Mouse (Mus musculus) v-Abl transformed pro-B cells (cell line): Measurements from ENCODE around the gene Dixdc1.

ENCODE experiments used
- in situ Hi-C, 2 experiments: fragments of 400-800 bp; cut with MboI; formaldehyde crosslinking; loops; one replicate each; pipeline ENCODE4 v1.15.1; 2025; ENCODE audit not compliant: unreplicated experiment in 2 of 2

Dixdc1 gene

DNA sequence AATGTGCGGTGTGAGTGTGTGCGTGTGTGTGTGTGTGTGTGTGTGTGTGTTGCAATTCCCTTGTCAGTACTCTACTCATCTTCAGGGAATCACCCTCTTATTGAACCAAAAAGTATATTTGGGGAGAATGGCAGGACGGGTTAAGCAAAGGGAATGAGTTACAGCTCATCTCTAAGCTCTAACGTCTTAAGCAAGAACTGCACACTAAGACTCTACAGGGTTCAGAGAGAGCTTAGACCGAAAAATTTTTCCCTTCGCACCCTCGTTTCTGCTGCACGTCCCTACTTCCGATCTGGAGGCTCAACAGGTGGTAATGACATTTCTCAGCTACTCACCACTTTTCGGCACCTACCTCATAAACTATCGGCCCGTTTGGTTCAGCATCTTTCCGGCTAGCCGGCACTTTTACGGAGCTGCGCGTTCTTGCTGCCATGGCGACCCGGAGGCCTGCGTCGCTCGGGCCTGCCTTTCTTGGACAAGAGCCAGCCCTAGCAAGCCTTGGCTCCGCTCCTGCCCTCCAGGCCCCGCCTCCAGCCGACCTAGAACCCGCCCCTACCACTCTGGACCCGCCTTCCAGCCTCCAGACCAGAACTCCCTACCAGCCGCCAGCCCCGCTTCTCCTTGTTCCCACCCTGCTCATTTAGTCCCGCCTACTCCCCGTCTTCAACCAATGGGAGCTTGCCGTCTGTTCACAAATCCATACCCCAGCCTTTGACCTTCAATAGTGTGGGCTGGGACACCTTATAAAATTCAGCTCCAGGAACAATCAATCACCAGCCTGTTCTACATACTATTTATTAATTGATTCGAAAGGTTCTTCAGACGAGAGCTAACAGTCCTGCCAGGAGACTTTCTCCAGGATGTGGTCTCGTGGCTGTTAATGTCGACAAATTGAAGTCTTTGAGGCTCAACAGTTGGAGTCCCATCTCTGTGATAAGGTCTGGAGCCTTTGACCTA lies at the start of gene Dixdc1:
TSS of gene Dixdc1 (minus strand) at position 604 of the 957 bp plus-strand sequence.
- in situ Hi-C loops = loop anchor here (10.0 to 25.0 kb wide), 2 partner anchors 1244 to 1252 kb away; partner anchors contain the start of gene Ttc12 (in 1 of the 2)

DNA sequence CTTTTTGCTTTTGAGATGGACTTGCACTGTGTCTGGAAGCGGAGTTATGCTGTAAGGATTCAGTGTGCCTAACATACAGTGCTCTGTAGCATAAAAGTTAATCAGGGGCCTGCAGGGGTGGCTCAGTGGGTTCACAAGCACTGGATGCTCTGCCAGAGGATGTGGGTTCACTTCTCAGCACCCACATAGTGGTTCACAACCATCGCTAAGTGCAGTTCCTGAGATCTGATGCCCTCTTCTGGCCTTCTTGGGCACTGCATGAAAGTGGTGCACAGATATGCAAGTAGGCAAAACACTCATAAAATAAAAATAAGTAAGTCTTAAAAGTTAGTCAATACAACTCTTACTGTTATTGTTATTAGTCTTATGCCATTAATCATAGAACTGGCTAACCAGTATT lies 42.8 kb upstream of the Dixdc1 start:
- in situ Hi-C loops = no loop called here

- in situ Hi-C loops = loop anchor here in 1 of 2 experiments (10.0 kb wide), 1 partner anchor 171 kb away; the partner anchor contains the start of genes Sdhd and Timm8b
Measured at GRCm38 (mm10) chr9:50776162-50776760, 36.9 kb upstream of the Dixdc1 start.

- in situ Hi-C loops = loop anchor here in 1 of 2 experiments (10.0 kb wide), 1 partner anchor 171 kb away; the partner anchor contains the start of genes Sdhd and Timm8b
Measured at GRCm38 (mm10) chr9:50775662-50776126, 36.4 kb upstream of the Dixdc1 start.

- in situ Hi-C loops = loop anchor here (10.0 to 25.0 kb wide), 3 partner anchors 163 to 1788 kb away; partner anchors contain the start of genes Sdhd (in 2 of the 2), Timm8b (in 2 of the 2), Nkapd1 (in 1 of the 2) and Pih1d2 (in 1 of the 2)
Measured at GRCm38 (mm10) chr9:50774991-50775612, 35.8 kb upstream of the Dixdc1 start, which contains the start of the genes Alg9 and 1110032A03Rik. Alg9 (plus strand) TSS chr9:50775019. 1110032A03Rik (minus strand) TSS chr9:50775520.

- in situ Hi-C loops = loop anchor here (10.0 to 25.0 kb wide), 3 partner anchors 162 to 1787 kb away; partner anchors contain the start of genes Sdhd (in 2 of the 2), Timm8b (in 2 of the 2), Nkapd1 (in 1 of the 2) and Pih1d2 (in 1 of the 2)
Measured at GRCm38 (mm10) chr9:50774026-50774462, 34.7 kb upstream of the Dixdc1 start.

GRCm38 (mm10) chr9:50770011-50770410 lies 30.7 kb upstream of the Dixdc1 start:
- in situ Hi-C loops = loop anchor here (10.0 to 25.0 kb wide), 3 partner anchors 158 to 1783 kb away; partner anchors contain the start of genes Sdhd (in 2 of the 2), Timm8b (in 2 of the 2), Nkapd1 (in 1 of the 2) and Pih1d2 (in 1 of the 2)

DNA sequence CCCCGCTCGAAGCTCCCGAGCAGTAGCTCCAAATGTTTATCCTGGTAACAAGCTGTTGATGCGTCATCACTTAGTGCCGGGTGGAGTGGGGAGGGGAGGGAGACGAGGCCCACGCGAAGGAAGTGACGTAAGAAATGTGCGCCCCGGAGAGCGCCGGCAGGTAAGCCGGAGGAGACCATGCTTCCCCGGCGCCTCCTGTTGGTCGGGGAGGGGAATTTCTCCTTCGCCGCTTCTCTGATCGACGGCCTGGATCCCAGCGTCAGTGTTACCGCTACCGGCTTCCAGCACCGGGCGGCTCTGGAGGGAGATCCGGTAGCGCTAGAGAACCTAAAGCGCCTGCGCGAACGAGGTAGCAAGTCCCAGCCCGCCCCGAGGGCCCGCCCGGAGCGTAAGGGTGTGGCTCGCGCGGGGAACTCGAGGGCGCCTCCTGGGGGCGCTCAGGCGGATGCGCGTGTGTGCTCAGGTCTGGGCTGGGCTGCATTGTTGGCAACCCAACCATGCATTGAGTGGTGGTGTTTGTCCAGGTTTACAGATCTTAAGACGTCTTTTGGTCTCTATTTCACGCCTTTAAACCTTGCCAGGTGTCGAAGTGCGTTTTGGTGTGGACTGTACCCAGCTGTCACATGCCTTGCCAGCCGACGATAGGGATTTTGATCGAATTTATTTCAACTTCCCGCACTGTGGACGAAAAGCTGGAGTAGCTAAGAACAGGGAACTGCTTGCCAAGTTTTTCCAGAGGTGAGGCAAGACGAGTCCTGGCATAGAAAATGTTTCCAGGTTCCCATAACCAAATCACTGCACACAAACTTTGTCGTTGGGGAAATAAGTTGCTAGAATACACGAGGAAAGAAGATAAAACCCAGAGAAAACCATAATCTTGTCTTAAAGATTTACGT lies 29.0 kb upstream of the Dixdc1 start, which contains the start of gene Fdxacb1:
TSS of gene Fdxacb1 (plus strand) at position 130 of the 896 bp plus-strand sequence.
- in situ Hi-C loops = loop anchor here in 1 of 2 experiments (10.0 to 25.0 kb wide), 3 partner anchors 156 to 1781 kb away; partner anchors contain the start of genes Nkapd1, Pih1d2, Pts and Sdhd

DNA sequence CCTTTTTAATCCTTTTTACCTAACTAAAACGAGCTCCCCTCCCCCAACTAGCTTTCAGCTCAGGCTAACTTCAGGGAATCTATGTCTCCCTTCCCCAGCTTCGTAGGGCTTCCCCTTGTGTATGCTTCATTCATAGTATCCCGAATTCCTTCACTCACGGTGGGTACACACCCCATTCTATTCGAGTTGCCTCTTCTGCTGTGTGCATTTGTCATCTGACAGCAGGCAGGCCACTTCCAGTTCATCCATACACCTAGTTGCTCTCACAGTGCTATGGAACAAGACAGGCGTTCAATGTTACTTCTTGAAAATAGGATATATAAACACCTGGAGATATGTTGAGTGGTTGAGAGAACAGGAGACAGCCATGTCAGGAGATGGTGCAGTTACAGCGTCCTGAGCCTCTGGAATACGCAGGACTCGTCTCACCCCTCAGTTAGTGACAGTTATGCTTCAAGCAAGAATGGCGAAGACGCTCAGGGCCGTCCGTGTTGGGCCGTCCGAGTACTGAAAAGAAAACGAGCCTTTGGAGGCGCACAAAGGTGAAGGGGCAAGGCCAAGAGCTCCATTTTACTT lies 28.3 kb upstream of the Dixdc1 start:
- in situ Hi-C loops = loop anchor here in 1 of 2 experiments (10.0 to 25.0 kb wide), 3 partner anchors 155 to 1780 kb away; partner anchors contain the start of genes Nkapd1, Pih1d2, Pts and Sdhd

GRCm38 (mm10) chr9:50763331-50763730 lies 24.0 kb upstream of the Dixdc1 start:
- in situ Hi-C loops = loop anchor here (5.0 to 25.0 kb wide), 4 partner anchors 56 to 1776 kb away; partner anchors contain the start of genes Nkapd1 (in 1 of the 2), Pih1d2 (in 1 of the 2), Pts (in 1 of the 2) and Sdhd (in 1 of the 2)

DNA sequence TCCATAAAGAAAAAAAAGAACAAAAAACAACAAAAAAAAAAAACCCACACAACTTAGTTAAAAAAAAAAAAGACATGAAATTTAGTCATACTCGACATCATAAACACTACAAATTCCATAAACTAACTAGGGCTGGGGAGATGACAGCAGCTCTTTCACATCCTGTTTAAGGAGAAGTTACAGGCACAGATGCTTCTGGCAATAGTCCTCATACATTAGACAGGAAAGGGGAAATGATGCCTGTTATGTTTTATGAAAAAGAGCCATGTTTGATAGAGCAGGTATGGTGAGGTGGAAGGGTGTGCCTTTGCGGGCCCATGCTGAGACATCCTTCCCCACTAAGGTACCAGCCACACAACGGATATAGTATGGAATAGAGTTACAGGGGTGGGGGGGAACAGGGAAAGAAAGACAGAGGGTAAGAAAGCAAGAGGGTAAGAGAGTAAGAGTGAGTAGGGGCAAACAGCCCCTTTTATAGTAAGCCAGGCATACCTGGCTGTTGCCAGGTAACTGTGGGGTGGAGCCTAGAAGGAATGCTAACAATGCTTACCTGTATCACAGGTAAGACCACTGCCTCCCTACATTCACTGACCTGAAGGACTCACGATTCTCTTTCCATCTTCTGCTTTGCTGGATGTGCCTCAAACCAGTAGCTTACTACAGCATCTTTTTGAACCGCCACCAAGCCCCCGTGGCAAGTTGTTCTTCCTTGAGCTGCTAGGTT lies 22.4 kb upstream of the Dixdc1 start:
- in situ Hi-C loops = loop anchor here (5.0 to 25.0 kb wide), 4 partner anchors 54 to 1774 kb away; partner anchors contain the start of genes Nkapd1 (in 1 of the 2), Pih1d2 (in 1 of the 2), Pts (in 1 of the 2) and Sdhd (in 1 of the 2)

DNA sequence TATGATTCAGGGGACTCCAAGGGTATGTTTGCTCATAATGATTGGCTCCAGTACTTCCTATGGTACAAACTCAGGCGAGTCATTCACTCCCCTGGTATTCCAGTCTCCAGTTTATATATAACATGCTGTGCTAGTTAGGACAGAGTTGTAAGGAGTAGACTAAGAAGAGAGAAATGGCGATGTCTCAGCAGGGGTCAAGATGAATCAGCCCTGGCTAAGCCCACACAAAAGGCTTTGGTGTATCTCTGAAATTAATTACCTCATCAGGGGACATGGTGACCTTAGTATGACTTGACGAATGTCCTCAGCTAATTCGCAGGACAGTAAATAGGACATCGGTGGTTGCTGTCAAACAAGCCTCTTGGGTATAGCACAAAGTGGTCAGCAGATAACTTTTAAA lies 17.4 kb upstream of the Dixdc1 start:
- in situ Hi-C loops = loop anchor here in 1 of 2 experiments (25.0 kb wide), 2 partner anchors 144 to 1769 kb away; partner anchors contain the start of genes Nkapd1, Pih1d2, Sdhd and Timm8b

GRCm38 (mm10) chr9:50753947-50754346 lies 14.6 kb upstream of the Dixdc1 start:
- in situ Hi-C loops = loop anchor here in 1 of 2 experiments (25.0 kb wide), 2 partner anchors 142 to 1767 kb away; partner anchors contain the start of genes Nkapd1, Pih1d2, Sdhd and Timm8b

GRCm38 (mm10) chr9:50752784-50753615 lies 13.7 kb upstream of the Dixdc1 start:
- in situ Hi-C loops = loop anchor here in 1 of 2 experiments (25.0 kb wide), 2 partner anchors 141 to 1766 kb away; partner anchors contain the start of genes Nkapd1, Pih1d2, Sdhd and Timm8b

GRCm38 (mm10) chr9:50752054-50752602 lies 12.8 kb upstream of the Dixdc1 start, which contains the start of gene Hspb2:
Hspb2 (minus strand) TSS chr9:50752354.
- in situ Hi-C loops = loop anchor here in 1 of 2 experiments (25.0 kb wide), 2 partner anchors 140 to 1765 kb away; partner anchors contain the start of genes Nkapd1, Pih1d2, Sdhd and Timm8b
